Comparison of ENCODE assay signal across 8 mouse cellular contexts in genomic region chr6:48629661-48630034, GRCm38 (mm10). TPM values are rescaled to one million over a fixed set of nuclear protein-coding genes. Genes with fewer than 3 reads are reported as not detected.
DNase-seq lines count a peak whose midpoint lies in the region; ATAC-seq and TF ChIP-seq lines count a peak whose summit lies in the region.

No protein-coding gene starts in this region.

- dilution Hi-C loops in CH12.LX (cut with MboI; ENCODE audit: extremely low pct_ligation_motif_present, extremely low pct_unique_long_range_greater_than_20kb, low sequenced_read_pairs), result loop anchor here (25.0 kb wide), 1 partner anchor 133 kb away; the partner anchor contains the start of gene Gimap3

- TF ChIP-seq CTCF in CH12.LX (conservative IDR thresholded peaks at IDR 0.05 in 1 of 2, IDR thresholded peaks at IDR 0.05 in 1 of 2; ENCODE audit: low read depth in 2 of 2, low read length in 2 of 2), result no peak

- H3K79me2 ChIP-seq in CH12.LX (replicated peaks; ENCODE audit: control insufficient read depth, extremely low read depth, insufficient read depth, poor library complexity, severe bottlenecking), result no peaks in the 10 kb centered on the region; the same call in 1 of the 2 replicates

- in situ Hi-C loops in CH12.LX (cut with MboI; ENCODE audit: low pct_ligation_motif_present, low pct_unique_long_range_greater_than_20kb, low sequenced_read_pairs), result loop anchor here (5.0 to 25.0 kb wide), 2 partner anchors 72 to 333 kb away; partner anchors contain the start of gene Doxl2

- TF ChIP-seq POLR2A in CH12.LX (IDR thresholded peaks at IDR 0.05; ENCODE audit: low read depth, low read length), result no peak

- H3K27ac ChIP-seq in CH12.LX (ENCODE audit: insufficient read depth, low read depth), result no peak overlapping the region
- H3K27ac ChIP-seq in hindbrain, embryonic 14.5 days, result peak overlapping the region; percentile 49; the same call in 1 of the 2 replicates
- no peak overlapping the region for H3K27ac ChIP-seq in liver, embryonic 11.5 days (ENCODE audit: low read depth, low read length)

- no peaks in the 10 kb centered on the region for H3K27me3 ChIP-seq in CH12.LX (replicated peaks)
- peaks cover 18% of the 10 kb centered on the region for H3K27me3 ChIP-seq in hindbrain, embryonic 14.5 days (ENCODE audit: control insufficient read depth, insufficient read depth, low read length)
- peaks cover 28% of the 10 kb centered on the region for H3K27me3 ChIP-seq in liver, embryonic 11.5 days (replicated peaks; ENCODE audit: control insufficient read depth, insufficient read depth, low read length)

- peak overlapping the region in 1 of 3 experiments; percentile 51 for H3K4me3 ChIP-seq in CH12.LX (replicated peaks in 1 of 3; ENCODE audit: low read depth in 2 of 3, low read length in 2 of 3, poor library complexity in 1 of 3)
- peak overlapping the region; percentile 44 for H3K4me3 ChIP-seq in hindbrain, embryonic 14.5 days (replicated peaks; ENCODE audit: low read length)
- peak overlapping the region; percentile 48 for H3K4me3 ChIP-seq in liver, embryonic 11.5 days (ENCODE audit: low read depth, low read length)

- 21% methylated on average over 13 of the region's 13 CpGs for WGBS in hindbrain, embryonic 14.5 days
- WGBS in liver, embryonic 11.5 days, result 23% methylated on average over 13 of the region's 13 CpGs

- peaks cover 7 to 51% of the 10 kb centered on the region in 2 experiments for H3K36me3 ChIP-seq in CH12.LX (replicated peaks in 1 of 2; ENCODE audit: control insufficient read depth in 1 of 2, insufficient read depth in 1 of 2, low read length in 1 of 2)
- H3K36me3 ChIP-seq in hindbrain, embryonic 14.5 days (replicated peaks; ENCODE audit: control insufficient read depth, insufficient read depth), result no peaks in the 10 kb centered on the region
- H3K36me3 ChIP-seq in liver, embryonic 11.5 days (ENCODE audit: control insufficient read depth, insufficient read depth, low read length), result no peaks in the 10 kb centered on the region

- TF ChIP-seq RAD21 in CH12.LX (IDR thresholded peaks at IDR 0.05; ENCODE audit: low read depth, low read length), result no peak

- peaks cover 0 to 17% of the 10 kb centered on the region in 2 experiments; a peak in 2 of 4 replicates for H3K4me1 ChIP-seq in CH12.LX (ENCODE audit: control insufficient read depth in 1 of 2, insufficient read depth in 2 of 2)
- peaks cover 12% of the 10 kb centered on the region for H3K4me1 ChIP-seq in hindbrain, embryonic 14.5 days (replicated peaks; ENCODE audit: control insufficient read depth, insufficient read depth, low read length)
- H3K4me1 ChIP-seq in liver, embryonic 11.5 days (replicated peaks; ENCODE audit: control insufficient read depth, insufficient read depth, low read length), result no peaks in the 10 kb centered on the region; the same call in 1 of the 2 replicates

- H3K9me3 ChIP-seq in CH12.LX (replicated peaks; ENCODE audit: low read length), result no peaks in the 10 kb centered on the region
- no peaks in the 10 kb centered on the region for H3K9me3 ChIP-seq in hindbrain, embryonic 14.5 days (ENCODE audit: control insufficient read depth, low read length)
- no peaks in the 10 kb centered on the region for H3K9me3 ChIP-seq in liver, embryonic 11.5 days (ENCODE audit: control insufficient read depth, low read length)

- TF ChIP-seq EP300 in CH12.LX (IDR thresholded peaks at IDR 0.05; ENCODE audit: low read length), result no peak

- H3K4me2 ChIP-seq in CH12.LX (ENCODE audit: insufficient read depth, low read depth, poor library complexity, severe bottlenecking), result peak overlapping the region; percentile 61; the same call in 1 of the 2 replicates
- H3K4me2 ChIP-seq in hindbrain, embryonic 14.5 days (replicated peaks), result peak overlapping the region; percentile 87
- H3K4me2 ChIP-seq in liver, embryonic 11.5 days, result peak overlapping the region; percentile 78

- no peak for DNase-seq in cerebellum, adult 11 months
- no peak for DNase-seq in CH12.LX (ENCODE audit: extremely low read depth)
- no peak for DNase-seq in hindbrain, embryonic 14.5 days (ENCODE audit: low spot score)
- DNase-seq in liver, embryonic 11.5 days (ENCODE audit: low spot score), result peak; percentile 42
- no peak for DNase-seq in adrenal gland, postnatal 4 days (ENCODE audit: low spot score in 2 of 2)
- no peak for DNase-seq in thymus, postnatal 25 days
- DNase-seq in c-Kit-positive CD71-positive TER-119-positive erythroid progenitor cells, embryonic 14.5 days (ENCODE audit: low spot score), result no peak

- H3K9ac ChIP-seq in CH12.LX (ENCODE audit: insufficient read depth, low read depth), result peak overlapping the region; percentile 4; the same call in 1 of the 2 replicates
- H3K9ac ChIP-seq in hindbrain, embryonic 14.5 days, result peak overlapping the region; percentile 64
- H3K9ac ChIP-seq in liver, embryonic 11.5 days (ENCODE audit: low read depth, low read length), result peak overlapping the region; percentile 44

- ATAC-seq in cerebellum, adult (ENCODE audit: insufficient number of reproducible peaks, low FRiP score, low TSS enrichment), result 0 out of 2 replicates have a peak, but pooled peaks have one; percentile 1
- ATAC-seq in hindbrain, embryonic 14.5 days (ENCODE audit: low FRiP score), result no peak; the same call in 1 of the 2 replicates
- ATAC-seq in liver, embryonic 11.5 days (replicated peaks; ENCODE audit: low FRiP score), result no peak

TF ChIP-seq in CH12.LX, 34 proteins besides CTCF, POLR2A, EP300 and RAD21:
- TF ChIP-seq NRF1 (IDR thresholded peaks at IDR 0.05; ENCODE audit: low read depth, low read length), result no peak
- no peak for TF ChIP-seq NELFE (IDR thresholded peaks at IDR 0.05; ENCODE audit: low read depth, low read length)
- TF ChIP-seq JUND (conservative IDR thresholded peaks at IDR 0.05; ENCODE audit: low read depth, low read length), result no peak
- no peak for TF ChIP-seq ZC3H11A (IDR thresholded peaks at IDR 0.05; ENCODE audit: low read depth, low read length)
- no peak for TF ChIP-seq USF1 (IDR thresholded peaks at IDR 0.05; ENCODE audit: low read depth, low read length)
- no peak for TF ChIP-seq HCFC1 (IDR thresholded peaks at IDR 0.05; ENCODE audit: low read depth, low read length)
- no peak for TF ChIP-seq CHD2 (IDR thresholded peaks at IDR 0.05; ENCODE audit: low read length)
- no peak for TF ChIP-seq CHD1 (IDR thresholded peaks at IDR 0.05; ENCODE audit: low read depth, low read length)

RNA-seq across cellular contexts. Expression of gene AI854703, which starts 3.1 kb away (rescaled TPM):
- total RNA-seq in CH12.LX (2012; rRNA removed) (3.5 and 5.3 TPM in 2 replicates), CH12.LX (2014; rRNA removed) (2.1 TPM in 2 replicates)
- 3.1 and 4.8 TPM in 2 replicates for polyA plus RNA-seq in CH12.LX (2012; ENCODE audit: insufficient read length, low read depth)
- 23.1 and 25.7 TPM in 2 replicates for polyA plus RNA-seq in hindbrain, embryonic 14.5 days (2014; fragmentation: Nextera tagmentation; extraction: Ambion mirVana)
- polyA plus RNA-seq in liver, embryonic 11.5 days (2014; fragmentation: Nextera tagmentation; extraction: Ambion mirVana), result 0.40 and 0.45 TPM in 2 replicates
- total RNA-seq in adrenal gland, postnatal 4 days (2021), result 1 to 10 TPM; 2.1 to 3.3 TPM

RNA-seq across cellular contexts. Expression of gene Gimap8, which starts 17.4 kb away (rescaled TPM):
- total RNA-seq in CH12.LX (2012; rRNA removed), result 27.9 and 28.5 TPM in 2 replicates
- 27.5 and 36.8 TPM in 2 replicates for total RNA-seq in CH12.LX (2014; rRNA removed)
- polyA plus RNA-seq in CH12.LX (2012; ENCODE audit: insufficient read length, low read depth), result 21.6 and 22.1 TPM in 2 replicates
- 0.12 and 0.16 TPM in 2 replicates for polyA plus RNA-seq in hindbrain, embryonic 14.5 days (2014; fragmentation: Nextera tagmentation; extraction: Ambion mirVana)
- 0.32 and 1.1 TPM in 2 replicates for polyA plus RNA-seq in liver, embryonic 11.5 days (2014; fragmentation: Nextera tagmentation; extraction: Ambion mirVana)
- total RNA-seq in adrenal gland, postnatal 4 days (2021), result 10 to 100 TPM; 10.8 to 12.0 TPM

RNA-seq across cellular contexts. Expression of gene Zfp775, which starts 27.8 kb away (rescaled TPM):
- 4.7 and 6.5 TPM in 2 replicates for total RNA-seq in CH12.LX (2012; rRNA removed)
- total RNA-seq in CH12.LX (2014; rRNA removed), result 2.6 and 3.2 TPM in 2 replicates
- 3.3 and 3.5 TPM in 2 replicates for polyA plus RNA-seq in CH12.LX (2012; ENCODE audit: insufficient read length, low read depth)
- polyA plus RNA-seq in hindbrain, embryonic 14.5 days (2014; fragmentation: Nextera tagmentation; extraction: Ambion mirVana), result 11.8 and 13.6 TPM in 2 replicates
- polyA plus RNA-seq in liver, embryonic 11.5 days (2014; fragmentation: Nextera tagmentation; extraction: Ambion mirVana), result 2.7 and 3.3 TPM in 2 replicates
- total RNA-seq in adrenal gland, postnatal 4 days (2021), result 10 to 100 TPM in 1 of 2 experiments, 1 to 10 TPM in 1; 7.8 to 10.0 TPM

RNA-seq across cellular contexts. Expression of gene Gm44965, which starts 35.9 kb away (rescaled TPM):
- total RNA-seq in CH12.LX (2012; rRNA removed) (not detected in 2 replicates), CH12.LX (2014; rRNA removed) (not detected in 2 replicates)
- polyA plus RNA-seq in CH12.LX (2012; ENCODE audit: insufficient read length, low read depth), result not detected in 2 replicates
- 0.74 and 0.78 TPM in 2 replicates for polyA plus RNA-seq in hindbrain, embryonic 14.5 days (2014; fragmentation: Nextera tagmentation; extraction: Ambion mirVana)
- polyA plus RNA-seq in liver, embryonic 11.5 days (2014; fragmentation: Nextera tagmentation; extraction: Ambion mirVana), result not detected in 2 replicates
- 1 to 10 TPM in 1 of 2 experiments, not detected in 1; 2.0 TPM for total RNA-seq in adrenal gland, postnatal 4 days (2021)

RNA-seq across cellular contexts. Expression of gene Repin1, which starts 36.0 kb away (rescaled TPM):
- 23.6 and 28.0 TPM in 2 replicates for total RNA-seq in CH12.LX (2012; rRNA removed)
- total RNA-seq in CH12.LX (2014; rRNA removed), result 11.5 and 12.8 TPM in 2 replicates
- polyA plus RNA-seq in CH12.LX (2012; ENCODE audit: insufficient read length, low read depth), result 9.7 and 10.7 TPM in 2 replicates
- 37.4 and 41.7 TPM in 2 replicates for polyA plus RNA-seq in hindbrain, embryonic 14.5 days (2014; fragmentation: Nextera tagmentation; extraction: Ambion mirVana)
- 20.0 and 20.1 TPM in 2 replicates for polyA plus RNA-seq in liver, embryonic 11.5 days (2014; fragmentation: Nextera tagmentation; extraction: Ambion mirVana)
- 10 to 100 TPM; 59.7 to 61.5 TPM for total RNA-seq in adrenal gland, postnatal 4 days (2021)

Comparison
In these comparisons a context has a peak if more than half of its experiments do, and no peak if none do; other contexts are left out.
1. H3K9ac ChIP-seq: peak in every context shown above with its lines; median percentile 64 in hindbrain, embryonic 14.5 days; 44 in liver, embryonic 11.5 days; 4 in CH12.LX.
2. RNA of gene Gimap8, which starts 17.4 kb away (polyA plus RNA-seq): 21.6 to 22.1 TPM in CH12.LX; 0.32 to 1.1 TPM in liver, embryonic 11.5 days and 0.12 to 0.16 TPM in hindbrain, embryonic 14.5 days; every median in the first group is over 10 times any median in the second.
3. Peak in every context shown above with its lines, with median percentiles within 50 percentile points of each other: H3K4me2 ChIP-seq.